Mouse (Mus musculus): ENCODE results near the gene Zfp853.

The Zfp853 gene

DNA sequence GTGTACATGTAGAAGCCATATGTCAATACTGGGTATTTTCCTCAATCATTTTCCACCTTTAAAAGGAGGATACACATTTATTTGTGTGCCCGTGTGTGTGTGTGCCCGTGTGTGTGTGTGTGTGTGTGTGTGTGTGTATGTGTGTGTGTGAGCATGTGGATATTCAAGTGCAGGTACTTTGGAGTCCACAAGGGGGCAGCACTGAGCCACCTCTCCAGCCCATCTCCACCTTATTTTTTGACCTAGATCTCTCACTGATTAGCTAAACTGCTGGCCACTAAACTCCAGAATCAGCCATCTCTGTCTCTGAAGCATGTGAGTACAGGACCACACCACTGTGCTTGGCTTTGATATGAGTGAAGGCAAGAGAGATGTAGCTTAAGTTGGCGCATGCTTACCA lies 1.4 kb upstream of the Zfp853 start:
- no peak for DNase-seq (ENCODE audit: low read depth, low spot score)

DNA sequence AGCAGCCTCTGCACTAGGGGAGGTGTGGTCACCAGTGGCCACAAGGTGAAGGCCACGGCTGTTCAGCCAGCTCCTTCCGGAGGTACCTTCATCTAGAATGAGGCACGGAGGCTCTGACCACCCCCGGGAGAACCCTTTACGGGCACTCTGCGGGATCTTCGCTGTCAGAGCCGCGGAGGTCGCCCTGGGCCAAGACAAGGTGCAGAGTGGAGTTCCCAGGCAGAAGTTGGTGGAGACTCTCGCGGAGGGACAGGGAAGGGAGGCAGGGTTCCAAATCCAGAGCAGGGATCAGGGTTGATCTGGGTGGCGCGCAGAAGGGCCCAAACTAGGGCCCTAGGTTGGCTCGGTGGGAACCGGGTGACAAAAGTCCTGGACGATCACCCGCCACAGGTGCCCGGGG lies 544 bp downstream of the Zfp853 start:
- no peak for DNase-seq (ENCODE audit: low read depth, low spot score)

DNA sequence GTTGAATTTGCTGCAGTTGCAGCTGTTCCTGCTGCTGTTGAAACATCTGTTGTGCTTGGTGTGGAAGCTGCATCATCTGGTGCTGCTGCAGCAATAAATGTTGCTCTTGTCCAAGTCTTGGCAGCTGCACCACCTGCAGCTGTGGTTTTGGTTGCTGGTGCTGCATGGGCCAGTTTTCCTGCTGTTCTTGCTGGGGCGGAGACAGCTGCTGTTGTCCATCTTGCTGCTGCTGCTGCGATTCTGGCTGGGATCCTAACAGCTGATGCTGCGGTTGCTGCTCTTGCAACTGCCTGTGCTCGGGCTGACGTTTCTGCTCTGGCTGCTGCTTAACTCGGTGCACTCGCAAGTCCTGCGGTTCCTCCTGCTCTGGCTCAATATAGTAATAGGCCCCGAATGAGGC lies 4.1 kb downstream of the Zfp853 start:
- no peak for DNase-seq (ENCODE audit: low read depth, low spot score)

DNA sequence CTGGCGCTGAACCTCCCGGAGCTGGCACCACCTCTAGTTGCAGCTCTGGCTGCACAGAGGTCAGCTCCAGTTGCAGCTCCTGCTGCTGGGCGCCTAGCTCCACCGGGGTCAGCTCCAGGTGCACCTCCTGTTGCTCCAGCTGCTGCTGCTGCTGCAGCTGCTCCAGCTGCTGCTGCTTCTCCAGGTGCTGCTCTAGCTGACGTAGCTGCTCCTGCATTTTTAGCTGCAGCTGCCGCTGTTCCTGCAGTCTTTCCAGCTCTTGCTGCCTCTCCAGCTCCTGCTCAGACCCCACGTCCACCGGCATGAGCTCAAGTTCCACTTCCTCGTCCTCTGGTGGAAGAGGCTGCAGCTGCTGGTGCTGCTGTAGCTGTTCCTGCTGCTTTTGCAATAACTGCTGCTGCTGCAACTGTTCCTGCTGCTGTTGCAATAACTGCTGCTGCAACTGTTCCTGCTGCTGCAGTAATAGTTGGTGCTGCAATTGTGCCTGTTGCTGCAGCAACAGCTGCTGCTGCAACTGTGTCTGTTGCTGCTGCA lies 5.0 kb downstream of the Zfp853 start:
- DNase-seq (ENCODE audit: low read depth, low spot score) = no peak

- DNase-seq (ENCODE audit: low read depth, low spot score) = no peak
These were observed 5.6 kb downstream of the Zfp853 start for GRCm38 (mm10) chr5:143287774-143288328.

- DNase-seq (ENCODE audit: low read depth, low spot score) = no peak
These were observed 8.7 kb downstream of the Zfp853 start for GRCm38 (mm10) chr5:143284762-143285161.

GRCm38 (mm10) chr5:143279247-143279646 lies 14.2 kb downstream of the Zfp853 start:
- DNase-seq (ENCODE audit: low read depth, low spot score) = no peak

GRCm38 (mm10) chr5:143275761-143276160 lies 17.7 kb downstream of the Zfp853 start:
- DNase-seq (ENCODE audit: low read depth, low spot score) = no peak

GRCm38 (mm10) chr5:143272540-143273330 lies 20.7 kb downstream of the Zfp853 start:
- no peak for DNase-seq (ENCODE audit: low read depth, low spot score)

DNA sequence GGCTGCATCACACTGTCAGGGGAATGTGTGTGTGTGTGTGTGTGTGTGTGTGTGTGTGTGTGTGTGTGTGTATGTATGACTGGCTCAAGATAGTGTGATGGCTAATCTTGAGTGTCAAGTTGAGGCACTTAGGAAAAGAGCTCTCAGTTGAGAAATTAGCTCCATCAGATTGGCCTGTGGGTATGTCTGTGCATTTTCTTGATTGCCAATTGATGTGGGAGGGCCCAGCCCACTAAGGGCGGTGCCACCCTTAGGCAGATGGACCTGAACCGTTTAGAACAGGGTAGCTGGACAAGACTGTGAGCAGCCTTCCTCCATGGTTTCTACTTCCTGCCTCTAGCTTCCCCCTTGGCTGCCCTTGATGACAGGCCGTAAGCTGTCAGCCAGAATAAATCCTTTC lies 21.3 kb downstream of the Zfp853 start:
- no peak for DNase-seq (ENCODE audit: low read depth, low spot score)

GRCm38 (mm10) chr5:143271642-143272041 lies 21.8 kb downstream of the Zfp853 start:
- no peak for DNase-seq (ENCODE audit: low read depth, low spot score)

- no peak for DNase-seq (ENCODE audit: low read depth, low spot score)
These were observed 23.3 kb downstream of the Zfp853 start for GRCm38 (mm10) chr5:143270151-143270519.

- DNase-seq (ENCODE audit: low read depth, low spot score) = peak; percentile 68
These were observed 23.9 kb downstream of the Zfp853 start, which contains the start of gene Zfp316 for GRCm38 (mm10) chr5:143269363-143270150. Gene Zfp316, minus strand, starts transcription at chr5:143270022.

GRCm38 (mm10) chr5:143268985-143269362 lies 24.4 kb downstream of the Zfp853 start:
- no peak for DNase-seq (ENCODE audit: low read depth, low spot score)

DNA sequence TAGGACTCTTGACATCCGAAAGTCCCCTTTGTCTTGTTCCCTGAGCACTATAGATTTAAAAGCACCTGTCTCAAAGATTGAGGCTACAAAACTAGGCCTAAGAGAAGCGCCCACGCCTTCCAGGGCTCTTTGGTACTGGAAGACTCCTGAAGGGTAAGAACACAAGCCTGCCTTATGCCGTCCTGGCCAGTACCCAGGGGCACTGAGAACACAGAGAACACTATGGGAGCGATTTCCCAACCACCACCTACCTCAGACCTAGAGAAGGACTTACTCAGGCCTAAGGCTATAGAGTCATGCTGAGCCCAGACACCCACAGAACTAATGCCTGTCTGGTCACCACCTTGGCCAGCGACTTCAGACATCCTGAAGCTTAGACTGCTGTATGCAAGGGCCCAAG lies 26.6 kb downstream of the Zfp853 start:
- DNase-seq (ENCODE audit: low read depth, low spot score) = no peak

DNA sequence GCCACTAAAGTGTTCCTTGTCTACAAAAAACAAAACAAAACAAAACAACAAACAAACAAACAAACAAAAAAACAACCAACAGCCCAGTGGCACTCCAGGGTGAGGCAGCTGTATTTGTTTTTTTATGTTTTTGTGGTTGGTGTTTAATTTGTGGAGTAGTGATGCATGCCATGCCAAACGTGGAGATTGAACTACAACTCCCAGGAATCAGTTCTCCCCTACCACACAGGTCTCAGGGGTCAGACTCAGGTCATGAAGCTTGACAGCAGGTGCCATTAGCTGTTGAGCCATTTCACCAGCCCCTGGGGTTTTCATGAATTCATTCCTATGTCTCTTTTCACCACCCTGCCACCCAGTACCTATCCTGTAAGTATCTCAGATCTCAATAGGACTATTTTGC lies 28.0 kb downstream of the Zfp853 start:
- DNase-seq (ENCODE audit: low read depth, low spot score) = no peak

- no peak for DNase-seq (ENCODE audit: low read depth, low spot score)
These were observed 28.7 kb downstream of the Zfp853 start for GRCm38 (mm10) chr5:143264689-143265088.

DNA sequence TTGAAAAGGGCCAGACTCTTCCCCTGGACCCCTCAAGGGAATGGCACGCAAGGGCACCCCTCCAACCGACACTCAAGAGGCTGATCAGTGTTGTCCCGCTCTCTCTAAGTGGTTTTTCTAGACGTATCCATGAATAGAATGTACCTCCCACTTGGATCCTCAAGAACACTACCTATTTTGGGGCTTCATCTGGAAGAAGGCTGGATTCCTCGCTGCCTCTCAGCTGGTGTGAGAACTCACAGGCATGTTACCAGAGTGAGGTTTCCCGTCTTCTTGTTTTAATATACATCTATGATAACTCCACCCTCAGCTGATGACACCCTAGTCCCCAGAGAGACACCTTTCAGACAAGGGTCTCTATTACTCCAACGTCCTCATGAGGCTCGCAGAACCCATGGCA lies 31.8 kb downstream of the Zfp853 start:
- DNase-seq (ENCODE audit: low read depth, low spot score) = no peak

DNA sequence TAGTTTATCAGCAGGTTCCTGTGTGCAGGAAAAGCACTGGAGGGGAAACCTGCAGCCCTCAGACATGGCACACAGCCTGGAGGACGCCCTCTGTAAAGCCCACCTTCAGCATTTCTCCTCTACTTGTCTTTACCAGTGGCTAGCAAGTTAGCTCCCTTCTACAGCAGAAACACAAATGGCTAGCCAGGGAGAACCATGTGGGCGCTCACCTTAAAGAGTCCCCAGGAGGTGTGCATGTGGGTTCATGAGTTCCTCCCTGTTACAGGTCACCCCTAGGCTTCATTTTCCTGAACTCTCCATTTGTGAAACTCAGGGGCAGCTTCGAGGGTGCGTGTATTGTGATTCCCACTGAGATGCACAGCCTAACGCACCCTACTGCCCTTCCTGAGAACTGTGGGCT lies 37.6 kb downstream of the Zfp853 start:
- no peak for DNase-seq (ENCODE audit: low read depth, low spot score)

- no peak for DNase-seq (ENCODE audit: low read depth, low spot score)
These were observed 38.3 kb downstream of the Zfp853 start for GRCm38 (mm10) chr5:143255131-143255519.

GRCm38 (mm10) chr5:143254487-143255130 lies 38.8 kb downstream of the Zfp853 start:
- no peak for DNase-seq (ENCODE audit: low read depth, low spot score)

GRCm38 (mm10) chr5:143253881-143254486 lies 39.4 kb downstream of the Zfp853 start:
- no peak for DNase-seq (ENCODE audit: low read depth, low spot score)
